Mouse (Mus musculus) forebrain, embryonic 14.5 days (tissue): Measurements from ENCODE around the gene Mecom. TPM values are rescaled to one million over a fixed set of nuclear protein-coding genes. Genes with fewer than 3 reads are reported as not detected.

Source experiments
- ATAC-seq: fragments of 200-750 bp; cut with Nextera tagmentation; 2 replicates; pipeline ENCODE4 v1.8.0; 2017; ENCODE audit warnings: mild to moderate bottlenecking, moderate library complexity
- DNase-seq: peaks from one replicate; pipeline ENCODE4 v3.0.0-alpha.2; 2015; ENCODE audit warnings: low spot score
- H3K27ac ChIP-seq: fragments of 300-500 bp; sonication (generic); 2 replicates; pipeline ENCODE4 v1.5.1; 2014; ENCODE audit warnings: low read depth, mild to moderate bottlenecking, control low read depth, low read length, moderate library complexity
- H3K27me3 ChIP-seq: fragments of 300-500 bp; sonication (generic); replicated peaks from 2 replicates; pipeline ENCODE4 v1.6.1; 2014; ENCODE audit warnings: low read length, control low read depth, mixed read lengths; ENCODE audit not compliant: control insufficient read depth, insufficient read depth
- H3K36me3 ChIP-seq: fragments of 300-500 bp; sonication (generic); 2 replicates; pipeline ENCODE4 v1.6.1; 2014; ENCODE audit warnings: low read length, control low read depth; ENCODE audit not compliant: control insufficient read depth, insufficient read depth
- H3K4me1 ChIP-seq: fragments of 300-500 bp; sonication (generic); 2 replicates; pipeline ENCODE4 v1.6.1; 2014; ENCODE audit warnings: antibody characterized with exemption, low read length, control low read depth; ENCODE audit not compliant: control insufficient read depth, insufficient read depth
- H3K4me2 ChIP-seq: fragments of 300-500 bp; sonication (generic); 2 replicates; pipeline ENCODE4 v1.6.1; 2014; ENCODE audit warnings: mild to moderate bottlenecking, control low read depth, low read length
- H3K4me3 ChIP-seq: fragments of 300-500 bp; sonication (generic); 2 replicates; pipeline ENCODE4 v1.5.1; 2014; ENCODE audit warnings: low read depth, low read length, control low read depth
- H3K9ac ChIP-seq: fragments of 300-500 bp; sonication (generic); 2 replicates; pipeline ENCODE4 v1.6.1; 2014; ENCODE audit warnings: mild to moderate bottlenecking, low read length, control low read depth, moderate library complexity
- H3K9me3 ChIP-seq: fragments of 300-500 bp; sonication (generic); replicated peaks from 2 replicates; pipeline ENCODE4 v1.6.1; 2016; ENCODE audit warnings: low read length, control low read depth, mixed read lengths; ENCODE audit not compliant: control insufficient read depth
- WGBS: fragments of 180-500 bp; shearing (Covaris S2); extraction: QIAGEN DNeasy Blood & Tissue Kit; methylation state at CpG from one replicate; pipeline ENCODE4 v1.1.7; 2014; 5-methylcytosine and 5-hydroxymethylcytosine counted together
- polyA plus RNA-seq: library from polyadenylated mRNA; unstranded; fragments of >200 nt; fragmentation: Nextera tagmentation; extraction: Ambion mirVana; gene quantifications from 2 replicates; pipeline ENCODE4 v1.2.1, GENCODE M21; 2014

Mecom gene
- polyA plus RNA-seq, 1 experiment from 2014 or later, result 3.2 TPM

GRCm38 (mm10) chr3:30461831-30462230 lies 86.0 kb downstream of the Mecom start:
- Histone ChIP-seq H3K4me3 (no peak overlapping the region), H3K27me3 (no peaks in the 10 kb centered on the region), H3K36me3 (no peaks in the 10 kb centered on the region), H3K9ac (no peak overlapping the region), H3K4me2 (no peak overlapping the region), H3K27ac (no peak overlapping the region), H3K9me3 (no peaks in the 10 kb centered on the region), H3K4me1 (no peaks in the 10 kb centered on the region)
- DNase-seq (no peak), ATAC-seq (no peak)
- 88% methylated on average over 2 of the region's 2 CpGs for WGBS

GRCm38 (mm10) chr3:30460890-30461578 lies 86.8 kb downstream of the Mecom start:
- peak; percentile 80 for ATAC-seq

GRCm38 (mm10) chr3:30459626-30460025 lies 88.2 kb downstream of the Mecom start:
- DNase-seq, result no peak
- H3K27me3 ChIP-seq, result no peaks in the 10 kb centered on the region
- WGBS, result 89% methylated on average over 4 of the region's 4 CpGs

More at GRCm38 (mm10) chr3:30460890-30461578, 86.8 kb downstream of the Mecom start:
- Histone ChIP-seq H3K4me2 (no peak overlapping the region), H3K27me3 (no peaks in the 10 kb centered on the region), H3K9me3 (no peaks in the 10 kb centered on the region), H3K27ac (no peak overlapping the region), H3K4me3 (no peak overlapping the region), H3K36me3 (no peaks in the 10 kb centered on the region), H3K4me1 (no peaks in the 10 kb centered on the region), H3K9ac (no peak overlapping the region)
- peak; percentile 82 for DNase-seq
- WGBS, result 51% methylated on average over 9 of the region's 9 CpGs

GRCm38 (mm10) chr3:30457975-30458678 lies 89.7 kb downstream of the Mecom start:
- Histone ChIP-seq H3K9me3 (no peaks in the 10 kb centered on the region), H3K4me2 (no peak overlapping the region), H3K4me1 (no peaks in the 10 kb centered on the region), H3K4me3 (no peak overlapping the region), H3K36me3 (no peaks in the 10 kb centered on the region), H3K27ac (no peak overlapping the region), H3K27me3 (no peaks in the 10 kb centered on the region), H3K9ac (no peak overlapping the region)
- WGBS, result 65% methylated on average over 9 of the region's 9 CpGs
- DNase-seq, result no peak
- no peak for ATAC-seq

More at GRCm38 (mm10) chr3:30459626-30460025, 88.2 kb downstream of the Mecom start:
- H3K4me2 ChIP-seq, result no peak overlapping the region
- H3K36me3 ChIP-seq, result no peaks in the 10 kb centered on the region
- H3K4me3 ChIP-seq, result no peak overlapping the region
- no peaks in the 10 kb centered on the region for H3K4me1 ChIP-seq
- ATAC-seq, result no peak
- H3K27ac ChIP-seq, result no peak overlapping the region
- no peaks in the 10 kb centered on the region for H3K9me3 ChIP-seq
- H3K9ac ChIP-seq, result no peak overlapping the region

GRCm38 (mm10) chr3:30455902-30456301 lies 91.9 kb downstream of the Mecom start:
- DNase-seq (no peak), ATAC-seq (no peak)
- Histone ChIP-seq H3K27ac (no peak overlapping the region), H3K4me1 (no peaks in the 10 kb centered on the region), H3K4me3 (no peak overlapping the region), H3K36me3 (no peaks in the 10 kb centered on the region), H3K27me3 (no peaks in the 10 kb centered on the region), H3K9me3 (no peaks in the 10 kb centered on the region), H3K9ac (no peak overlapping the region), H3K4me2 (no peak overlapping the region)
- 79% methylated on average over 8 of the region's 8 CpGs for WGBS

GRCm38 (mm10) chr3:30453546-30454455 lies 94.0 kb downstream of the Mecom start:
- no peaks in the 10 kb centered on the region for H3K4me1 ChIP-seq
- DNase-seq (no peak), ATAC-seq (peak; percentile 37; the same call in 1 of the 2 replicates)
- H3K4me3 ChIP-seq, result no peak overlapping the region
- H3K27me3 ChIP-seq, result no peaks in the 10 kb centered on the region
- no peak overlapping the region for H3K4me2 ChIP-seq
- H3K27ac ChIP-seq, result no peak overlapping the region
- no peak overlapping the region for H3K9ac ChIP-seq
- H3K9me3 ChIP-seq, result no peaks in the 10 kb centered on the region
- 64% methylated on average over 15 of the region's 15 CpGs for WGBS
- H3K36me3 ChIP-seq, result no peaks in the 10 kb centered on the region

GRCm38 (mm10) chr3:30453046-30453445 lies 94.8 kb downstream of the Mecom start:
- Histone ChIP-seq H3K9ac (no peak overlapping the region), H3K27me3 (no peaks in the 10 kb centered on the region), H3K36me3 (no peaks in the 10 kb centered on the region), H3K4me3 (no peak overlapping the region), H3K4me1 (no peaks in the 10 kb centered on the region), H3K4me2 (no peak overlapping the region), H3K27ac (no peak overlapping the region), H3K9me3 (no peaks in the 10 kb centered on the region)
- ATAC-seq (no peak), DNase-seq (no peak)
- WGBS, result 71% methylated on average over 6 of the region's 6 CpGs

GRCm38 (mm10) chr3:30452511-30452910 lies 95.3 kb downstream of the Mecom start:
- H3K4me1 ChIP-seq, result no peaks in the 10 kb centered on the region
- no peaks in the 10 kb centered on the region for H3K36me3 ChIP-seq
- WGBS, result 86% methylated on average over 7 of the region's 7 CpGs
- DNase-seq, result no peak
- H3K4me2 ChIP-seq, result no peak overlapping the region
- no peaks in the 10 kb centered on the region for H3K27me3 ChIP-seq
- H3K9me3 ChIP-seq, result no peaks in the 10 kb centered on the region
- H3K9ac ChIP-seq, result no peak overlapping the region
- H3K4me3 ChIP-seq, result no peak overlapping the region
- no peak overlapping the region for H3K27ac ChIP-seq
- no peak for ATAC-seq
